Mouse (Mus musculus) G1E (cell line): Measurements from ENCODE around the gene Pih1d1. TPM values are rescaled to one million over a fixed set of nuclear protein-coding genes. Genes with fewer than 3 reads are reported as not detected.

Source experiments
- ATAC-seq: 2 replicates; pipeline ENCODE4 v1.8.0; 2016; ENCODE audit warnings: mild to moderate bottlenecking; ENCODE audit not compliant: insufficient number of reproducible peaks, poor library complexity, low FRiP score, severe bottlenecking; ENCODE audit errors: extremely low read depth
- DNase-seq: peaks from one replicate; pipeline ENCODE4 v3.0.0; 2012; ENCODE audit warnings: low spot score
- H3K27me3 ChIP-seq: 2 replicates; pipeline ENCODE4 v1.6.1; 2012; ENCODE audit warnings: mild to moderate bottlenecking, low read length, inconsistent platforms; ENCODE audit not compliant: insufficient read depth
- H3K36me3 ChIP-seq: replicated peaks from 2 replicates; pipeline ENCODE3; 2012; ENCODE audit warnings: mild to moderate bottlenecking, inconsistent platforms
- H3K4me1 ChIP-seq: 2 replicates; pipeline ENCODE4 v1.6.1; 2012; ENCODE audit warnings: low read depth, low read length, inconsistent platforms, mixed read lengths; ENCODE audit not compliant: insufficient read depth
- H3K4me3 ChIP-seq: 2 replicates; pipeline ENCODE4 v1.5.1; 2012; ENCODE audit warnings: low read depth, mild to moderate bottlenecking, inconsistent platforms, low read length, moderate library complexity, mixed read lengths
- H3K9me3 ChIP-seq: replicated peaks from 2 replicates; pipeline ENCODE4 v1.6.1; 2012; ENCODE audit warnings: inconsistent platforms
- CTCF ChIP-seq: IDR thresholded peaks from 2 replicates; pipeline ENCODE4 v1.5.1; 2012; ENCODE audit warnings: low read depth, low read length, inconsistent platforms, mixed read lengths
- GATA1 ChIP-seq: IDR thresholded peaks from 2 replicates; pipeline ENCODE4 v1.6.1; 2012; ENCODE audit warnings: borderline replicate concordance, low read length, inconsistent platforms, mixed read lengths
- GATA2 ChIP-seq: IDR thresholded peaks from 2 replicates; pipeline ENCODE4 v1.6.1; 2012; ENCODE audit warnings: low read depth, low read length, inconsistent platforms, borderline replicate concordance
- POLR2AphosphoS5 ChIP-seq: IDR thresholded peaks from 2 replicates; pipeline ENCODE4 v1.6.1; 2012; ENCODE audit warnings: low read depth, low read length, inconsistent platforms; ENCODE audit not compliant: insufficient replicate concordance
- TAL1 ChIP-seq: conservative IDR thresholded peaks from 2 replicates; pipeline ENCODE4 v1.6.1; 2012; ENCODE audit warnings: low read depth, low read length, inconsistent platforms, mixed read lengths
- polyA plus RNA-seq: library from polyadenylated mRNA; stranded (reverse); fragments of >175 nt; gene quantifications from 2 replicates; pipeline ENCODE4 v1.2.3, GENCODE M21; 2012
- total RNA-seq, 2 experiments: library from RNA; stranded (forward) in 1 of 2; stranded (reverse) in 1 of 2; fragments of 200-1000 nt in 1 of 2; fragments of >200 nt in 1 of 2; fragmentation: Nextera tagmentation in 1 of 2; gene quantifications; 2 replicates each; pipeline ENCODE4 v1.2.3; 2014 to 2017

Pih1d1 gene
- total and polyA plus RNA-seq, 3 experiments, result 46.4 to 82.8 (median 60.9) TPM

GRCm38 (mm10) chr7:45204380-45205143, 50.5 kb downstream of the Pih1d1 start, which contains the start of gene Ccdc155:
Gene Ccdc155, minus strand, starts transcription at chr7:45204892.
- no peaks in the 10 kb centered on the region for H3K36me3 ChIP-seq
- DNase-seq, result no peak

GRCm38 (mm10) chr7:45208260-45208659, 54.2 kb downstream of the Pih1d1 start:
- DNase-seq, result no peak
- TF ChIP-seq GATA1 (no peak), TAL1 (no peak), CTCF (no peak), GATA2 (no peak), POLR2AphosphoS5 (no peak)
- H3K27me3 ChIP-seq, result peaks cover 38% of the 10 kb centered on the region

More at GRCm38 (mm10) chr7:45204380-45205143, 50.5 kb downstream of the Pih1d1 start, which contains the start of gene Ccdc155:
- Histone ChIP-seq H3K9me3 (no peaks in the 10 kb centered on the region), H3K27me3 (peaks cover 25% of the 10 kb centered on the region), H3K4me1 (no peaks in the 10 kb centered on the region), H3K4me3 (no peak within 1 kb of the TSS; the same call in 1 of the 2 replicates)
- no peak for ATAC-seq
- TF ChIP-seq GATA2 (no peak), CTCF (no peak), POLR2AphosphoS5 (no peak), TAL1 (no peak), GATA1 (no peak)

More at GRCm38 (mm10) chr7:45208260-45208659, 54.2 kb downstream of the Pih1d1 start:
- no peaks in the 10 kb centered on the region for H3K36me3 ChIP-seq
- ATAC-seq, result no peak
- no peaks in the 10 kb centered on the region for H3K9me3 ChIP-seq
- H3K4me1 ChIP-seq, result peaks cover 11% of the 10 kb centered on the region
- no peak overlapping the region for H3K4me3 ChIP-seq

Other genes starting within 250 kb of the Pih1d1 start
Only the 20 nearest of the 32 such genes appear.
- gene Rras, start 136.3 kb upstream of the Pih1d1 start, total RNA-seq (2014; fragmentation: Nextera tagmentation), result 16.3 and 22.1 TPM in 2 replicates
- gene Rras, start 136.3 kb upstream of the Pih1d1 start, total RNA-seq (2017), result 3.1 and 3.2 TPM in 2 replicates
- gene Rras, start 136.3 kb upstream of the Pih1d1 start, polyA plus RNA-seq, result 5.6 and 6.9 TPM in 2 replicates
- 36.7 and 42.4 TPM in 2 replicates for gene Prr12, start 101.4 kb upstream of the Pih1d1 start, total RNA-seq (2014; fragmentation: Nextera tagmentation)
- gene Prr12, start 101.4 kb upstream of the Pih1d1 start, total RNA-seq (2017), result 1.6 and 2.0 TPM in 2 replicates
- 91.6 and 98.4 TPM in 2 replicates for gene Prr12, start 101.4 kb upstream of the Pih1d1 start, polyA plus RNA-seq
- gene Nosip, start 91.9 kb upstream of the Pih1d1 start, total RNA-seq (2014; fragmentation: Nextera tagmentation), result 43.6 and 49.1 TPM in 2 replicates
- gene Nosip, start 91.9 kb upstream of the Pih1d1 start, total RNA-seq (2017), result 38.9 and 49.4 TPM in 2 replicates
- 104 and 110 TPM in 2 replicates for gene Nosip, start 91.9 kb upstream of the Pih1d1 start, polyA plus RNA-seq
- 11.5 and 17.8 TPM in 2 replicates for gene Prrg2, start 91.6 kb upstream of the Pih1d1 start, total RNA-seq (2014; fragmentation: Nextera tagmentation)
- 6.8 and 9.5 TPM in 2 replicates for gene Prrg2, start 91.6 kb upstream of the Pih1d1 start, total RNA-seq (2017)
- gene Prrg2, start 91.6 kb upstream of the Pih1d1 start, polyA plus RNA-seq, result 34.7 and 38.8 TPM in 2 replicates
- gene Rcn3, start 62.1 kb upstream of the Pih1d1 start, total RNA-seq (2014; fragmentation: Nextera tagmentation), result 0.49 TPM in 1 of 2 replicates, not detected in the other
- not detected in 2 replicates for gene Rcn3, start 62.1 kb upstream of the Pih1d1 start, total RNA-seq (2017)
- 0.31 and 0.33 TPM in 2 replicates for gene Rcn3, start 62.1 kb upstream of the Pih1d1 start, polyA plus RNA-seq
- not detected in 2 replicates for gene Fcgrt, start 50.5 kb upstream of the Pih1d1 start, total RNA-seq (2014; fragmentation: Nextera tagmentation)
- gene Fcgrt, start 50.5 kb upstream of the Pih1d1 start, total RNA-seq (2017), result not detected in 2 replicates
- not detected in 2 replicates for gene Fcgrt, start 50.5 kb upstream of the Pih1d1 start, polyA plus RNA-seq
- gene Rps11, start 29.9 kb upstream of the Pih1d1 start, total RNA-seq (2014; fragmentation: Nextera tagmentation), result 916 and 1,000 TPM in 2 replicates
- gene Rps11, start 29.9 kb upstream of the Pih1d1 start, total RNA-seq (2017), result 1,298 and 1,329 TPM in 2 replicates
- gene Rps11, start 29.9 kb upstream of the Pih1d1 start, polyA plus RNA-seq, result 151 and 217 TPM in 2 replicates
- gene Rpl13a, start 25.5 kb upstream of the Pih1d1 start, total RNA-seq (2014; fragmentation: Nextera tagmentation), result 1,386 and 1,478 TPM in 2 replicates
- 2,356 and 2,406 TPM in 2 replicates for gene Rpl13a, start 25.5 kb upstream of the Pih1d1 start, total RNA-seq (2017)
- 5,469 and 6,084 TPM in 2 replicates for gene Rpl13a, start 25.5 kb upstream of the Pih1d1 start, polyA plus RNA-seq
- not detected in 2 replicates for gene Gm45713, start 18.1 kb upstream of the Pih1d1 start, total RNA-seq (2014; fragmentation: Nextera tagmentation)
- 0.16 and 0.23 TPM in 2 replicates for gene Gm45713, start 18.1 kb upstream of the Pih1d1 start, total RNA-seq (2017)
- gene Gm45713, start 18.1 kb upstream of the Pih1d1 start, polyA plus RNA-seq, result 1.0 and 1.3 TPM in 2 replicates
- gene Flt3l, start 17.9 kb upstream of the Pih1d1 start, total RNA-seq (2014; fragmentation: Nextera tagmentation), result 75.7 and 76.5 TPM in 2 replicates
- 41.0 and 48.6 TPM in 2 replicates for gene Flt3l, start 17.9 kb upstream of the Pih1d1 start, total RNA-seq (2017)
- 31.7 and 38.8 TPM in 2 replicates for gene Flt3l, start 17.9 kb upstream of the Pih1d1 start, polyA plus RNA-seq
- 19.6 and 26.3 TPM in 2 replicates for gene Aldh16a1, start 281 bp downstream of the Pih1d1 start, total RNA-seq (2014; fragmentation: Nextera tagmentation)
- 33.8 and 34.7 TPM in 2 replicates for gene Aldh16a1, start 281 bp downstream of the Pih1d1 start, total RNA-seq (2017)
- 110 and 133 TPM in 2 replicates for gene Aldh16a1, start 281 bp downstream of the Pih1d1 start, polyA plus RNA-seq
- gene Slc17a7, start 9.6 kb downstream of the Pih1d1 start, total RNA-seq (2014; fragmentation: Nextera tagmentation), result not detected in 2 replicates
- 0.06 and 0.11 TPM in 2 replicates for gene Slc17a7, start 9.6 kb downstream of the Pih1d1 start, total RNA-seq (2017)
- 0.02 and 0.08 TPM in 2 replicates for gene Slc17a7, start 9.6 kb downstream of the Pih1d1 start, polyA plus RNA-seq
- gene Gfy, start 25.3 kb downstream of the Pih1d1 start, total RNA-seq (2014; fragmentation: Nextera tagmentation), result not detected in 2 replicates
- 0.05 and 0.06 TPM in 2 replicates for gene Gfy, start 25.3 kb downstream of the Pih1d1 start, total RNA-seq (2017)
- gene Gfy, start 25.3 kb downstream of the Pih1d1 start, polyA plus RNA-seq, result not detected in 2 replicates
- not detected in 2 replicates for gene Pth2, start 26.7 kb downstream of the Pih1d1 start, total RNA-seq (2014; fragmentation: Nextera tagmentation)
- not detected in 2 replicates for gene Pth2, start 26.7 kb downstream of the Pih1d1 start, total RNA-seq (2017)
- gene Pth2, start 26.7 kb downstream of the Pih1d1 start, polyA plus RNA-seq, result not detected in 2 replicates
- gene Ccdc155, start 50.6 kb downstream of the Pih1d1 start, total RNA-seq (2014; fragmentation: Nextera tagmentation), result not detected in 2 replicates
- gene Ccdc155, start 50.6 kb downstream of the Pih1d1 start, total RNA-seq (2017), result not detected in 2 replicates
- gene Ccdc155, start 50.6 kb downstream of the Pih1d1 start, polyA plus RNA-seq, result not detected in 2 replicates
- gene Dkkl1, start 57.8 kb downstream of the Pih1d1 start, total RNA-seq (2014; fragmentation: Nextera tagmentation), result not detected in 2 replicates
- gene Dkkl1, start 57.8 kb downstream of the Pih1d1 start, total RNA-seq (2017), result 0.11 TPM in 1 of 2 replicates, not detected in the other
- gene Dkkl1, start 57.8 kb downstream of the Pih1d1 start, polyA plus RNA-seq, result not detected in 2 replicates
- gene Tead2, start 61.5 kb downstream of the Pih1d1 start, total RNA-seq (2014; fragmentation: Nextera tagmentation), result not detected in 2 replicates
- gene Tead2, start 61.5 kb downstream of the Pih1d1 start, total RNA-seq (2017), result 0.38 TPM in 1 of 2 replicates, not detected in the other
- gene Tead2, start 61.5 kb downstream of the Pih1d1 start, polyA plus RNA-seq, result not detected in 2 replicates
- gene Cd37, start 84.8 kb downstream of the Pih1d1 start, total RNA-seq (2014; fragmentation: Nextera tagmentation), result 167 and 172 TPM in 2 replicates
- 47.3 and 48.7 TPM in 2 replicates for gene Cd37, start 84.8 kb downstream of the Pih1d1 start, total RNA-seq (2017)
- gene Cd37, start 84.8 kb downstream of the Pih1d1 start, polyA plus RNA-seq, result 51.2 and 75.3 TPM in 2 replicates
- gene Slc6a16, start 86.8 kb downstream of the Pih1d1 start, total RNA-seq (2014; fragmentation: Nextera tagmentation), result not detected in 2 replicates
- 0.12 and 0.27 TPM in 2 replicates for gene Slc6a16, start 86.8 kb downstream of the Pih1d1 start, total RNA-seq (2017)
- not detected in 2 replicates for gene Slc6a16, start 86.8 kb downstream of the Pih1d1 start, polyA plus RNA-seq
- not detected in 2 replicates for gene Slc6a21, start 123.2 kb downstream of the Pih1d1 start, total RNA-seq (2014; fragmentation: Nextera tagmentation)
- gene Slc6a21, start 123.2 kb downstream of the Pih1d1 start, total RNA-seq (2017), result 0.23 and 0.38 TPM in 2 replicates
- not detected in 2 replicates for gene Slc6a21, start 123.2 kb downstream of the Pih1d1 start, polyA plus RNA-seq